ENCODE assay signal across 21 mouse cellular contexts in the genomic region with DNA sequence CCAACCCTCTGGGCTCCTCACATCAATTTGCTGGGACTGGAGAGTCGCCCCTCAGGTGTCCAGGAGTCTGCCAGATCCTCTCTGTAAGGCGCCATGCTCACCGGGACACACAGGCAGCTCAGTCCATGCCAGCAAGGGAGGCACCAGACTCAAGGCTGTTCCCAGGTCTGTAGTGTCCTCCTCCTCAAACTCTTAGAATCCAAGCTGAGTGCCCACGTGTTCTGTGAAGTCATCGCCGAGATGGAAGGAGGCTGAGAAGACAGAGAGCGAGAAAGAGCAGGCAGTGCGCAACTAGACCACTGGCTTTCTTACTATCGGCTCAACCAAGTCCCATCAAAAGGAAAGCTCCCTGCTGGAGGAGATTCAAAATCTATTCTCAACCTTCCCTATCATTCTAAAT.
DNase-seq lines count a peak whose midpoint lies in the region; ATAC-seq lines count a peak whose summit lies in the region.
"Had no signal": no experiment of that assay in that cellular context is flagged by ENCODE, and none has a peak within 500 bp of the region (broad histone marks: within the 10 kb centered on the region; RNA-seq: fewer than 3 reads in every experiment).

No protein-coding gene starts in this region.

- no peak for DNase-seq in frontal cortex, postnatal 25 days (ENCODE audit: low spot score in 2 of 2)
- peak; percentile 41 to 43 for DNase-seq in left cerebral cortex, adult 18-20 months (ENCODE audit: low spot score in 2 of 2)
- no peak for DNase-seq in left cerebral cortex, postnatal 14 days (ENCODE audit: low spot score in 2 of 2)
- DNase-seq in ovary, postnatal 36 days (ENCODE audit: low spot score): peak; percentile 35
- DNase-seq in ovary, postnatal 10 days (ENCODE audit: low spot score): no peak
- peak; percentile 39 for DNase-seq in testis, postnatal 14 days (ENCODE audit: low spot score)
- DNase-seq in heart, adult 18-20 months: no peak
- DNase-seq: adrenal gland, adult 8-10 months; adrenal gland, postnatal 25 days; cerebellum, adult 18-20 months; cerebellum, adult 9-10 months; cerebellum, postnatal 14 days; gastrocnemius, adult 2 months; gastrocnemius, postnatal 14 days; heart, adult 11 months had no signal

- intact Hi-C loops in left cerebral cortex, postnatal 14 days (cut with DNase I): no loop called here

- ATAC-seq in frontal cortex, adult (ENCODE audit: low TSS enrichment): peak; percentile 93
- ATAC-seq: activated CD4-positive, CD25-positive, alpha-beta regulatory T cell, adult 4 months; forebrain, embryonic 13.5 days; forebrain, embryonic 16.5 days; hindbrain, postnatal 0 days; inflammation-experienced regulatory T-cells, adult 6 months had no signal

Comparison
In these comparisons a context has a peak if more than half of its experiments do, and no peak if none do; other contexts are left out.
1. DNase-seq: peak in left cerebral cortex, adult 18-20 months (2 of 2), ovary, postnatal 36 days (single experiment) and testis, postnatal 14 days (single experiment); none in frontal cortex, postnatal 25 days (0 of 2), left cerebral cortex, postnatal 14 days (0 of 2), ovary, postnatal 10 days (single experiment) and heart, adult 18-20 months (0 of 2).